Mouse (Mus musculus) WW6 (cell line): ENCODE results near the gene Plxna2.

Experiments used
- DNase-seq: peaks from one replicate; pipeline ENCODE4 v3.0.0-alpha.2; 2013; ENCODE audit warnings: low read depth, low spot score

Gene Plxna2

DNA sequence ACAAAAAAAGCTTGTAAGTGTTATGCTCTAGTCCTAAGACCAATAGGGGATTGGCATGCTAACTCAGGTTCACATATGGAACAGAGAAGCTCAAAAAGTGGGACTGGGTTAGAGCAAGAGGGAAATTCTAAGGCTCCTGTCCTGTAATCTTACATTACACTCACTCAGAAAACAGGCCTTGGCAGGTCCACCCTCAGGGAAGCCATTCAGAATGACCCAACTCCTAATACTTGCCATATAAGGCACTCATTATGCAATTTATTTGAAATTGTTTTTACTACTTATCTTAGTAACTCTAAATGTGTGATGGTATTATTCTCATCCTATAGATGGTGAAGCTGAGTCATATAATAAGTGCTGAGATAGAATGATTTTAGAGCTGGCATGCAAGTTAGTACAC lies 146.9 kb downstream of the Plxna2 start:
- no peak for DNase-seq

- DNase-seq = no peak
Observed at GRCm38 (mm10) chr1:194768799-194769198, 150.8 kb downstream of the Plxna2 start.

DNA sequence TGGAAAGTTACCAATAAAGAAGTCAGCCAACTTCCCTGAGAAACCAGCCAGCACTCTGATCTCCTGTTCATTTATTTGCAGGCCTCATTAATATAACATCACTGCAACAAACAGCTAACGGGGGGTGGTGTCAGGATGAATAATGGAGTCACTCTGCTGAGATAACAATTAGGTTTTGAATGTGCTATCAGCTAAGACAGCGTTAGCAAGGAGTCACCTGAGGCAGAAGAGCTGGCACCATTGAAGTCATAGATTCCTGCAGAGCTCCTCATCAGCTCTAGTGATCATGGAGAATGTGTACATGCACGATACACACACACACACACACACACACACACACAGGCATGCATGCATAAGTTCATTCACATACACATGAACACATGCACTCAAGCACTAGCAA lies 154.0 kb downstream of the Plxna2 start:
- DNase-seq = no peak

- DNase-seq = no peak
Observed at GRCm38 (mm10) chr1:194773899-194774298, 155.9 kb downstream of the Plxna2 start.

DNA sequence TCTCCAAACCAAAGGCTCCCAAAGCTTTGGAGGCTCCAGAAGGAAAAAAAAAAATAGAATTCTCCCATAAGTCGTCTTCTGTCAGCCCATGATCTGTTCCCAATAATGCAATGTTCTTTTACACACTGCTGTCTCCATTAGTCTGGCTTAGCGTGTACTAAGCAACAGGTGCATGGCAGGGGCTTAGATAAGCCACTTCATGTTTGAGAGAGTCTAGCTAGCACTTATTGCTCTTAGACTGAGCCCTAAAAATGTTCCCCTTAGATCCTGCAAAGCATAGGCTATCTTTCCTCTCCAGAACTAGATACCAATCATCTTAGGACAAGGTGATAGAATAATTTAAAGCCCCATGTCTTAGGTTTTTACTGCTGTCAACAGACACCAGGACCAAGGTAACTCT lies 156.3 kb downstream of the Plxna2 start:
- DNase-seq = no peak

- no peak for DNase-seq
Observed at GRCm38 (mm10) chr1:194774754-194775153, 156.7 kb downstream of the Plxna2 start.

- no peak for DNase-seq
Observed at GRCm38 (mm10) chr1:194775656-194776374, 157.8 kb downstream of the Plxna2 start.

DNA sequence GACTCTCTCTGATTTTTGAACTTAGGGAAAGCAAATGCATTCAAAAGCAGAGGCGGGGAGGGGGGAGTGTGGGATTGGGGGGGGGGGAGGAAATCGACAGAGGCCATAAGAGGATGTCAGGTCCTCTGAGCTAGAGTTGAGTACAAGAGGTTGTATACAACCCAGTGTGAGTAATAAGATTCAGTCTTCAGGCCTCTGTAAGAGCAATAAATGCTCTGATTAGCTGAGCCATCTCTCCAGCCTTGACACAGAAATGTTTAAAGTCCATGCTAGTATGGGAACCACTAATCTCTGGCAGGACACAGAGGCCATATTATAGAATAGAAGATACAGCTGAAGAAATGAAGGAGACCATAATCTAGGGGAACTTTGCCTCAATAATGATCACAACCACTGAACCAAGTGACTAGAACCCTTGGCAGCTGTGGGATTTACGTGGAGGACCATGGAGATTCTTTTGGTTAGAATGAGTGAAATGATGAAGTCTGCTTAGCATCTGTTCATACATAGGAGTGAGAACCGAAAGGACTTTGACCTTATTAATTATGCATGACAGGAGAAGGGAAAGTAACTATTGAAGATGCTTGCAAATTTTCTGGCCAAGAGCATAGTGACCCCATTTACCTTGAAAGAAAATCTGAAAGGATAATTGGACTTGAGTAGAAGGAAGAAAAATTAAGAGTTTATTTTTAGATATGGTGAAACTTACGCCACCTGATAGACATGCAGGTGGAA lies 158.7 kb downstream of the Plxna2 start:
- DNase-seq = no peak

DNA sequence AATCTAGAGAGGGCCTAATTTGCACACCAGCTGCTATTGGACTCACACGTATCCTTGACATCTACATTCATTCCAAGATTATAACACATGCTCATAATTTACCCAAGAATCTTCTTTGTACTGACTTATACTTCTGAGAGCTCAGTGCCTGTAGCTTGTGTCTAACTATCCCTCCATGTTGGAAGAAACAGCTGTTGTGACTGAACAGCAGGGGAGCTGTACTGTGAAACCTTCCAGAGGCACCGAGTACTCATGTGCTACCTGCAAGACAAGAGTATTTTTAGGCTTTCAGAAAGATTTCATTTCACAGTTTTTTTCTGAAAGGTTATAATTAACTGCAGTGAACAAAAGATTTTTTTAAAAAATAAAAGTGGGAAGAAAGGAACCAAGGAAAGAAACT lies 159.6 kb downstream of the Plxna2 start:
- no peak for DNase-seq

- DNase-seq = no peak
Observed at GRCm38 (mm10) chr1:194780392-194780791, 162.4 kb downstream of the Plxna2 start.

- no peak for DNase-seq
Observed at GRCm38 (mm10) chr1:194780794-194781390, 162.9 kb downstream of the Plxna2 start.

DNA sequence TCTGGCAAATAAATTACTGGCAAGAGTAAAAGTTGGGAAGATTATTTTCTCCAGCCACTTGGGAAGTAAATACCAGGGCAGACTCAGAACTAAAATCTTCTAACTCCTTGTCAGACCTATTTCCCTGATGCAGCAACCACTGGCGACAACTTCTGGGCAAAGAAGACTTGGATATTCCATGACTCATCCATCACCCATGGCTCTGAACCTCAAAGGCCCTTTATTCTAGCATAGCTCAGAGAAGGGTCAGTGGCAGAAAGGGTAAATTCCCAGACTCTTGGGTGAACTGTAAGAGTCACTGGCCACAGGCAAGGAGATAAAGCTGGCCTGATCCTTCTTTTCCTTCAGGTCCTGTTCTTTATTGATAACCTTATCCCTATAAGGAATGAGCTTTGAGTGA lies 163.5 kb downstream of the Plxna2 start:
- DNase-seq = no peak

DNA sequence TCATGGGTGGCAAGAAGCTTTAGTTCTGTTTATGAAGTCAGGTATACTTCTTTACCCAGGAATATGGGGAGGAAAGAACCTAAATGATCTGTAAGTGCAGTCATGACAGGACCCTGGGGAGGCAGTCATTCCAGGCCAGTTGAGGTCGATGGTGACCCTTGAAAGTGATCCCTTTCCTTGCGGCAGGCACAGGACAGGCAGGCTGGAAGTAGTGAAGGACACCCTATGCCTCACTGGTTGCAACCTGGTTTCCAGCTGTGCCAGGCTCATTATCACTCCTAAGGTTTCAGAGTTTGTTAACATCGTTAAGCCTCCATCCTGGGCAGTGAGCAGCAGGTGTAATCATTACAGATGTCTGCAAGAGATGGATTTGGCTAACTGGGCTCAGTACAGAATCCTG lies 164.3 kb downstream of the Plxna2 start:
- DNase-seq = no peak

DNA sequence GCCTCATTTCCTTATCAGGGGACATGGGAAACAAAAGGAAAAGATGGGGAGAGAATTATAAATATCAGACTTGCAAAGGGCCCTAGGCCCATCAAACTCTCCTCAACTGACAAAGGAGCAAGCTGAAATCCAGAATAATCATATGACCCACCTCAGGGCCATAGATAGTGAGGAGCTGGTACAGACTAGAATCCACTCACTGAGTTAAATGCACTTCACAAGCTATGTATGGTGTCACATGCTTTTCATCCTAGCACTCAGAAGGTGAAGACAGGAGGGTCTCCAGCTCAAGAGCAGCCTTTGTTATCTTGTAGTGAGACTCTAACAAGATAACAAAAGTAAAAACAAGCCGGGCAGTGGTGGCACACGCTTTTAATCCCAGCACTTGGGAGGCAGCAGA lies 169.6 kb downstream of the Plxna2 start:
- DNase-seq = no peak

- no peak for DNase-seq
Observed at GRCm38 (mm10) chr1:194793226-194793924, 175.4 kb downstream of the Plxna2 start.

DNA sequence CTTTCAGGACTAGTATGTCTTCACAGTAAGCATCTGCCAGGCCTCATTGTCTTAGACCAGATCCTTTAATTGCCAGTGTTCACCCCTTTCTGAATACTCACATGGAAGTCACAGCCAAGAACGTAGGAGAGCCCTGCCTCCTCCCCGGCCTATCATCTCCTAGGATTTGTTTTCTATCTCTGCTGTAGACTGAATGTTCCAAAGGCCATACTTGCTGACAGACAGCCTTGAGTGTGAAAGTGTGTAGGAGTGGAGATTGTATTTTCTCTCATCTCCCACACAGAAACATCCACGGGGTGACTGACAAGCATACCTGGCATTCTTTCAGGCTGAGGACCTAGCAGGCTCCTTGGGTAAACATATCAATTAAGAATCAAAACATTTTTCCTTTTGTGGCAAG lies 177.3 kb downstream of the Plxna2 start:
- DNase-seq = no peak

DNA sequence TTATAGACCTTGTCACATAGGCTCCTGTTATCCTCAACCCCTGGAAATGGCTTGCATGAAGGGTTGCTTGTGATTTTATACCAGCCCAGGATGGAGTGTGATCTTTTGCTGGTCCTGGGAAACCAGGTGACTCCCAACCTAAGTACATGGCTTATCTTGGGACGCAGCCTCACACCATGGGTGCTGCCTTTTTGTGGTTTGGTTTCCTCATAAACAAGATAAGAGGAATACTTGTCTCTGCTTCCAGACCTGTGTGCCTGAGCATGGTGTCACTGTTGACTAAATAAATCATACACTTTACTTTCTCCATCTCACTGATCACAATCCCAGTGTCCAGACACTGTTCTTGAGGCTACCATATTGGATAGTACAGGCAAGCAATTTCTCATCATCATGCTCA lies 179.8 kb downstream of the Plxna2 start:
- DNase-seq = no peak

- DNase-seq = no peak
Observed at GRCm38 (mm10) chr1:194798511-194798910, 180.5 kb downstream of the Plxna2 start.

DNA sequence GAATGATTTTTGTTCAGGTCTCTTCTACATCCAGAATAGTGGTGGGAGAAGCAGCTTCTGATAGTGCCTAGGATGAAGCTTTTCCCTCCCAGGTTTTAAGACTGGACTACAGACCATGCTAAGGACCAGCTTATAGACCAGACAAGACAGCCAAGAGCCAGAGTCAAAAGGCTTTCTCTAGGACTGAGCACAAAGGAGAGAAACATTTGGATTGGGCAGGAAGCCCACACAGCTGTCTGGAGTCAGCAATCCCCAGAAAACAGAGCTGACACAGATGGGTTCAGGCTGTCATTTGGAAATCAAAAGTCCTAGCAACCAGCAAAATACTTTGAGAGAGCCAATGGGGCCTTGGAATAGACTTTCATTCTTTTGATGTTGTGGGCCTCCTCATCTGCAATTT lies 190.2 kb downstream of the Plxna2 start:
- DNase-seq = no peak

- DNase-seq = no peak
Observed at GRCm38 (mm10) chr1:194808681-194809080, 190.7 kb downstream of the Plxna2 start.

DNA sequence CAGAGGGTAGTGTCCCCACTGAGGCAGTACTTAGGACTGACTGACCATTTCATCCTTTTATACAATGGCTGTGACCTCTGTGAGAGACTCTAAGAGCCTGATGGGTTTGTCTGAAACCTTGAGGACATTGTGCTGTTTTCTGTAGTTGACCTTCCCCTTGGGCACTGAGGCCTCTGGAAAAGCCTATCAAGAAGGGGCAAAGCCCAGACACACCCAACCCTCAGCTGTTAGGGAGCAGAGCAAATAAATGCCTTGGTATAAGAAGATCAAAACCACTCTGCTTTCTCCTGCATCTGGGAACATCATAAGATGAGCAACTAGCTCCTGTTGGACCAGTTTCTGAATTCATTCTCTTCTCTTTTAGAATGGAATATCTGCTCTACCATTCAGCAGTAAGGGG lies 191.6 kb downstream of the Plxna2 start:
- DNase-seq = no peak

GRCm38 (mm10) chr1:194814187-194814586 lies 196.2 kb downstream of the Plxna2 start:
- no peak for DNase-seq
